Comparison of ENCODE assay signal across 2 mouse cellular contexts in the genomic region with DNA sequence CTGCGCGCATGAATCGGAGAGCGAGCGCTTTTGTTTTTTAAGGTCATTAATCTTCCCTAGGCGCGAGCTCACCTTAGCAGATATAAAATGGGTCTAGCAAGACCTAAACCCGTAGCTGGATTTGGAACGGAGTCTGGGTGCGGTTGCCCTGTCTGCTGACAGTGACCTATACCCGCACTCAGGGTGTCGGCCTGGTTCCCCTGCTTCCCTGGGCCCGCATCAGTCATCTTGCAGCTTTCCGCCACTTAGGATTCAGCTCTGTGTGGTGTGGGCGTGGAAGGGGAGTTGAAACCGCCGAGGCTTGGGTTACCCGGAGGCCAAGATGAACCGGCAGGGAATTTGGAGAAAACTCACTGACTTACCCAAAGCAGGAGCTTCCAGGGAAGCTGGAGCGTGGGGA.
TF ChIP-seq lines count a peak whose summit lies in the region.

No protein-coding gene starts in this region.

TF ChIP-seq in CH12.LX, 34 proteins besides CTCF, POLR2A, EP300 and RAD21:
- TF ChIP-seq ELF1 (IDR thresholded peaks at IDR 0.05; ENCODE audit: low read depth, low read length), result no peak

TF ChIP-seq in myocyte, 11 proteins besides CTCF, POLR2A, EP300 and RAD21:
- TF ChIP-seq TCF12 (IDR thresholded peaks at IDR 0.05; ENCODE audit: insufficient read depth, poor library complexity, severe bottlenecking), result no peak
- TF ChIP-seq USF1 (IDR thresholded peaks at IDR 0.05; ENCODE audit: low read depth), result no peak
- TF ChIP-seq REST (IDR thresholded peaks at IDR 0.05; ENCODE audit: insufficient read depth, insufficient read length), result no peak
- no peak for TF ChIP-seq SRF (IDR thresholded peaks at IDR 0.05; ENCODE audit: control insufficient read depth, insufficient read length, low read depth)
- no peak for TF ChIP-seq MAX (IDR thresholded peaks at IDR 0.05; ENCODE audit: low read depth)
- no peak for TF ChIP-seq E2F4 (IDR thresholded peaks at IDR 0.05; ENCODE audit: insufficient read depth)
- no peak for TF ChIP-seq POLR2AphosphoS2 (IDR thresholded peaks at IDR 0.05; ENCODE audit: insufficient read length, low read depth)
- TF ChIP-seq TCF3 (IDR thresholded peaks at IDR 0.05; ENCODE audit: insufficient read length, low read depth), result no peak
- no peak for TF ChIP-seq CEBPB (IDR thresholded peaks at IDR 0.05; ENCODE audit: insufficient read depth, poor library complexity, severe bottlenecking)
- TF ChIP-seq MYOG (IDR thresholded peaks at IDR 0.05; ENCODE audit: control insufficient read depth in 1 of 3, insufficient read depth in 1 of 3, insufficient read length in 2 of 3, low read depth in 2 of 3), result no peak
- TF ChIP-seq MYOD1 (IDR thresholded peaks at IDR 0.05; ENCODE audit: control insufficient read depth in 1 of 3, insufficient read length in 2 of 3, low read depth in 2 of 3), result no peak
